Mouse (Mus musculus) liver, postnatal 0 days (tissue): ENCODE results near the gene Fam71e2. TPM values are rescaled to one million over a fixed set of nuclear protein-coding genes. Genes with fewer than 3 reads are reported as not detected.

Source experiments
- ATAC-seq: fragments of 200-750 bp; cut with Nextera tagmentation; 2 replicates; pipeline ENCODE4 v1.8.0; 2017; ENCODE audit warnings: mild to moderate bottlenecking, moderate library complexity
- DNase-seq: peaks from one replicate; pipeline ENCODE4 v3.0.0-alpha.2; 2016
- H3K27ac ChIP-seq: fragments of 300-500 bp; sonication (generic); 2 replicates; pipeline ENCODE4 v1.5.1; 2014; ENCODE audit warnings: antibody characterized with exemption, moderate library complexity, mild to moderate bottlenecking, low read depth
- H3K27me3 ChIP-seq: fragments of 300-500 bp; sonication (generic); 2 replicates; pipeline ENCODE4 v1.6.1; 2014; ENCODE audit warnings: low read length, control low read depth, mixed read lengths; ENCODE audit not compliant: insufficient read depth
- H3K36me3 ChIP-seq: fragments of 300-500 bp; sonication (generic); replicated peaks from 2 replicates; pipeline ENCODE4 v1.6.1; 2014; ENCODE audit warnings: mild to moderate bottlenecking, control low read depth, low read length, moderate library complexity, mixed read lengths; ENCODE audit not compliant: insufficient read depth
- H3K4me1 ChIP-seq: fragments of 300-500 bp; sonication (generic); 2 replicates; pipeline ENCODE4 v1.6.1; 2014; ENCODE audit warnings: antibody characterized with exemption, mild to moderate bottlenecking, control low read depth; ENCODE audit not compliant: insufficient read depth
- H3K4me2 ChIP-seq: fragments of 300-500 bp; sonication (generic); 2 replicates; pipeline ENCODE4 v1.6.1; 2014; ENCODE audit warnings: low read depth, mild to moderate bottlenecking, low read length, moderate library complexity, mixed read lengths
- H3K4me3 ChIP-seq: fragments of 300-500 bp; sonication (generic); 2 replicates; pipeline ENCODE4 v1.5.1; 2014; ENCODE audit warnings: low read depth, low read length
- H3K9ac ChIP-seq: fragments of 300-500 bp; sonication (generic); replicated peaks from 2 replicates; pipeline ENCODE4 v1.6.1; 2014; ENCODE audit warnings: mild to moderate bottlenecking, moderate library complexity
- H3K9me3 ChIP-seq: fragments of 300-500 bp; sonication (generic); 2 replicates; pipeline ENCODE4 v1.6.1; 2016; ENCODE audit warnings: mild to moderate bottlenecking, control low read depth, low read length, mixed read lengths
- CTCF ChIP-seq: sonication (generic); IDR thresholded peaks from 2 replicates; pipeline ENCODE4 v1.5.1; 2016; ENCODE audit warnings: antibody characterized with exemption, low read depth
- EP300 ChIP-seq: IDR thresholded peaks from 2 replicates; pipeline ENCODE4 v1.6.1; 2016; ENCODE audit warnings: antibody characterized with exemption, low read depth, mild to moderate bottlenecking
- WGBS: fragments of 180-500 bp; shearing (Covaris S2); extraction: QIAGEN DNeasy Blood & Tissue Kit; methylation state at CpG from one replicate; pipeline ENCODE4 v1.1.7; 2014; ENCODE audit not compliant: insufficient replicate concordance; 5-methylcytosine and 5-hydroxymethylcytosine counted together
- polyA plus RNA-seq: library from polyadenylated mRNA; unstranded; fragments of >200 nt; fragmentation: Nextera tagmentation; extraction: Ambion mirVana; gene quantifications from 2 replicates; pipeline ENCODE4 v1.2.1, GENCODE M21; 2015

The Fam71e2 gene
- polyA plus RNA-seq, 1 experiment from 2014 or later: not detected

DNA sequence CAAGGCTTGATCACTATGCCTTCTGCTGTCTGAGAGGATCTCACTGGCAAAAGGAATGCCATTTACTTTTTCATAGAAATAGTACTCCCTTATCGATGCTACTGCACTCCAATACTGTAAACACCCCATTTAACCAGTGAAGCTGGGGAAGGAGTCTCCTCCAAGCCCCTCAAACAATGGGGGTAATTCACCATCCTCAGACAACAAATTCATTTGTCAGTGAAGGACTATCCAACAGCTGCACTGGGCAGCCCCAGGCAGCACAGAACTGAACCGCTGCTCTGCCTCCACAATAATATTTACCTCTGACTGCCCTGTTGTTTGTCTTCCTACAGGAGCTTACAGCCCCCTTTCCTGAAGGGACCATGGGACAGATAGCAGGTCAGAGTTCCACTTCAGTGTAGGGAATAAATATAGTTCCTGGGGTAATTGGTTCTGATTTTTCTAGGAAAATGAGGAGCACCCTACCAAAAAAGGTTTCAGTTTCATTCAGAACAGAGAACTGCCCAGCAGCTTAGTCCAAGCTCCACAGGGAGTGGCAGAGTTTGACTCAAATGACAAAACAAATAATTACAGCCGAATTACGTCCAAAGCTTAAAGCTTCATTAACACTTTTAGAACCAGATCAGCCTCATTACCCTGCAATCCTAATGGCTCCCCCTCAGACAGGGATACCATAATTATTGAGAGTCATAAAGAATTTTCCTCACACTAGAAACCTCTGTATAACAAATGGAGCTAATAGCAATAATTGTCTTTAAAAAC lies 6.0 kb downstream of the Fam71e2 start:
- Histone ChIP-seq H3K4me2 (peak overlapping the region; percentile 35), H3K9ac (peak overlapping the region; percentile 35; the same call in 1 of the 2 replicates), H3K36me3 (no peaks in the 10 kb centered on the region), H3K27me3 (0 out of 2 replicates have a peak, but pooled peaks cover 4% of the 10 kb centered on the region), H3K4me1 (no peaks in the 10 kb centered on the region; the same call in 1 of the 2 replicates), H3K27ac (peak overlapping the region; percentile 7; the same call in 1 of the 2 replicates), H3K9me3 (no peaks in the 10 kb centered on the region), H3K4me3 (no peak overlapping the region)
- WGBS: 25% methylated on average over 4 of the region's 4 CpGs
- DNase-seq: no peak
- TF ChIP-seq CTCF: no peak
- TF ChIP-seq EP300: no peak
- ATAC-seq: peak; percentile 61

DNA sequence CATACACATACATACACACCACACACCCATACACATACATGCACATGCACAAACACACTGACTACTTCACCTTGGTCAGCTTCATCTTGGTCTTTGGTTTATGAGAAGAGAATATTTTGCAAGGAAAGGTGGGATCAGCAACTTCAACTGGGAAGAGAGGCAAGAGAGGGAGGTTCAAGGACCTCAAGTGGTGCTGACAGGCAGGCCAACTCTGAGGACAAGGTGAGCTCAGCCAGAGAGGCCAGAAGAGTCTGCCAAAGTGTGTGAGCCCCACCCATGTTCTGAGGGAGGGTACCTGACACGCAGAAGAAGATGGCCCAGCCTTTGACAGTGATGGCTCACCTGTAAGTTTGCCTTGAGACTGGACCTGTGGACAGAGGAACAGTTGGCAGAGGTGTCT lies 11.4 kb downstream of the Fam71e2 start:
- no peak overlapping the region for H3K9ac ChIP-seq
- ATAC-seq (no peak), DNase-seq (no peak)
- H3K36me3 ChIP-seq: no peaks in the 10 kb centered on the region
- no peaks in the 10 kb centered on the region for H3K27me3 ChIP-seq
- TF ChIP-seq EP300: no peak
- no peak for TF ChIP-seq CTCF
- WGBS: 27% methylated on average over 1 of the region's 1 CpGs
- H3K9me3 ChIP-seq: no peaks in the 10 kb centered on the region
- H3K4me1 ChIP-seq: no peaks in the 10 kb centered on the region
- no peak overlapping the region for H3K27ac ChIP-seq
- no peak overlapping the region for H3K4me2 ChIP-seq
- no peak overlapping the region for H3K4me3 ChIP-seq

DNA sequence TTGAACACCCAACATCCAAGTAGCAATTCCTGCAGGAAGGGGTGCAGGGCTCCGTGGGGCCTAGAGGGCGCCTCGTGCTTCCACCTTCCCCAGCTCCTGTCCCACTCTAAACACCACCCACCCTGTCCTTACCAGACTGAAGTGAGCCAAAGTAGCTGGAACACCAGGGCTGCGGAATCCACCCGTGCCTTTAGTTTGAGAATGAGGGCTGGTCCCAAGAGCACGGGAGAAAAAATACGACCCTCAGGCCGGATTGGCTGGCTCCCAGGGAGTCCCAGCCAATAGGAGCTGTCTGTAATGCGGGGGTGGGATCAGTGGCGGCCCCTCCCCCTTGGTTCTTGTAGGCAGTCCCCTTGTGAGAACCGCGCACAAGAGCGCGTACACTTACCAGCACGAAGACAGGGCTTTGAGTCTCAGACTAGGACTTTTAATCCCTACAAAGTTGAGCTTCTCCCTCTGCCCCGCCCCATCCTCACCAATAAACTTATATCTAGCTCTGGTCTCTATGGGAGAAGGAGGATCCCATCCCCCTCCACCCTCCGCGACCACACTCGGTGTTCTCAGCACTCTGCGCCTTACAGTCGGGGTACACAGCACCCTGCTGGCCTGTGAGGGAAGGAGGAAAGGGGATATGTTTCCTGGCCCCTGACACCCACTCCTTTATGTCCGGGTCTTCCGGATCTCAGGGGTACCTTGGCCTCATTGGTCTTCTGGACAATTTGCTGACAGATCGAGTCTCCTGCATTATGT lies 18.1 kb downstream of the Fam71e2 start, which contains the start of gene Cox6b2:
Gene Cox6b2, minus strand, starts transcription at position 274 of the 750 bp plus-strand sequence.
- ATAC-seq: peak; percentile 84
- Histone ChIP-seq H3K27me3 (no peaks in the 10 kb centered on the region), H3K27ac (peak within 1 kb of the TSS; percentile 49), H3K9ac (peak within 1 kb of the TSS; percentile 66), H3K36me3 (peaks cover 2% of the 10 kb centered on the region; the same call in 1 of the 2 replicates), H3K4me1 (peaks cover 39% of the 10 kb centered on the region), H3K4me3 (peak within 1 kb of the TSS; percentile 51), H3K9me3 (no peaks in the 10 kb centered on the region), H3K4me2 (peak within 1 kb of the TSS; percentile 76)
- 0 out of 2 replicates have a peak, but pooled peaks have one; percentile 4 for TF ChIP-seq CTCF
- no peak for TF ChIP-seq EP300
- peak; percentile 90 for DNase-seq
- 7% methylated on average over 24 of the region's 24 CpGs for WGBS

DNA sequence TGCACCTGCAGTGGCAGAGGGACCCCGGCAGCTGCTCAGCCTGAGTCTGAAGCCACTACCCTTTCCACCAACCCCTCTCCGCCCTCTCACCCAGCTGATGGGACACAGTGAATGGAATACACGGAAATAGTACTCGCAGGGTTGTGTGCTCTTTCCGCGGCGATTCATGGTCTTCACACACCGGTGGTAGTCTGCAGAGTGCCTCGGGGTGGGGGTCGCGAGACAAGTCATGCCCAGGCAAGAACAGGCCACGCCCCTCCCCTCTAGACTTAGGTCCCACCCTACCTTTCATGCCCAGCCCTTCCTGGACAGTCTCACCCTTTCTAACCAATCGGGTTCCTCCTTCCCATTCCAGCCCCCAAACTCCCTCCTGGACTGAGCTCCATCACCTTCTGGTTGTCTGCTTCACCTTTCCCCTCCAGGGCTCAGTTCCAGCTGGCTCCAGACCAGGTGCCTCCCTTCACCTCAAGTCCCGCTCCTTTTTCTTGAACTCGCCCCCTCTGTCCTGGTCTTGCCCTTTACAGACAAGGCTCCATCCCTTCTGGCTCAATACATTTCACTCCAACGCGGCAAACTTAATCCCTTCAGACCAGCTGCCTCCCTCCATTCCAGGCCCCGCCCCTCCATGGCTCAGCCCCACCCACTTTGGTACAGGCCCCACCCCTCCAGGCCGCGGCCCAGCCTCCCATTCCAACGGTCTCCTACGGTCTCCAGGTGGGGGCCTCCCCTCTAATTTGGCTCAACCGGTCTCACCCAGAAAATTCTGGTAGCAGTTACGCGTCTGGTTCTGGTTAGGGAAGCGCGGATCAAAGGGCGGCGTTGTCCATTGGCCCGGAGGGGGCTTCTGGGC lies 18.9 kb downstream of the Fam71e2 start:
- peak; percentile 83 for ATAC-seq

DNA sequence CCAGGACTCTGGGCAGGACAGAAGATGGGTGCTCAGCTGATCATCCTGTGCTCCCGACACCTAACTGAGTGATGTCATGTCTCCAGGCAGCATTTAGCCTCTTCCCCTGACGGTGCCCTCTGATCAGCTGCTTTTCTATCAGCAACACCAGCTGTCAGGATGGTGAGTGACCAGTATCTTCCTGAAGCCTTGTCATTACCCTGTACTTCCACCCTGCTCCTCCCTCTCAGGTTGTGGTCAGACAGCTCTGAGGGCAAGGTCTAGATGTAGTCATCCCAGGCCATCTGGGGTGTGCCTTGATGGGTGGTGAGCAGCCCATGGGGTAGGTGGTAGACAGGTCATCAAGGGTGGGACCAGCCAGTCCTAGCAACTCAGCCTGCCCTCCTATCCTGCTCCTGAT lies 21.9 kb downstream of the Fam71e2 start:
- Histone ChIP-seq H3K9ac (no peak overlapping the region), H3K9me3 (no peaks in the 10 kb centered on the region), H3K4me3 (no peak overlapping the region), H3K27ac (peak overlapping the region; percentile 85; the same call in 1 of the 2 replicates), H3K36me3 (peaks cover 30% of the 10 kb centered on the region), H3K4me2 (no peak overlapping the region), H3K4me1 (peaks cover 66% of the 10 kb centered on the region), H3K27me3 (no peaks in the 10 kb centered on the region)
- 66% methylated on average over 2 of the region's 2 CpGs for WGBS
- ATAC-seq (peak; percentile 19), DNase-seq (no peak)
- TF ChIP-seq CTCF (no peak), EP300 (peak; percentile 64; the same call in 1 of the 2 replicates)

More for the DNA sequence above, 18.9 kb downstream of the Fam71e2 start:
- DNase-seq: peak; percentile 88
- Histone ChIP-seq H3K36me3 (peaks cover 2% of the 10 kb centered on the region; the same call in 1 of the 2 replicates), H3K27me3 (no peaks in the 10 kb centered on the region), H3K27ac (peak overlapping the region; percentile 49), H3K4me3 (peak overlapping the region; percentile 51), H3K9me3 (no peaks in the 10 kb centered on the region), H3K4me2 (peak overlapping the region; percentile 76), H3K4me1 (peaks cover 46% of the 10 kb centered on the region), H3K9ac (peak overlapping the region; percentile 66)
- WGBS: 2% methylated on average over 30 of the region's 30 CpGs
- TF ChIP-seq EP300 (no peak), CTCF (no peak)
